Mouse (Mus musculus) left cerebral cortex, adult 2 months (tissue): ENCODE data around the gene Lgals1. TPM values are rescaled to one million over a fixed set of nuclear protein-coding genes. Genes with fewer than 3 reads are reported as not detected.
A peak's percentile ranks its signal among the peaks of the same experiment; 100 is the strongest.

ENCODE experiments used
- DNase-seq, 2 experiments: peaks; one replicate each; pipeline ENCODE4 v3.0.0; 2021 to 2022; ENCODE audit warnings: low spot score in 2 of 2, mixed read lengths in 1 of 2; ENCODE audit errors: extremely low spot score in 1 of 2
- H3K27ac ChIP-seq: fragments of 200-600 bp; 2 replicates; pipeline ENCODE4 v1.8.1; 2022
- H3K4me3 ChIP-seq: fragments of 200-600 bp; 2 replicates; pipeline ENCODE4 v1.8.1; 2022
- CTCF ChIP-seq: fragments of 200-600 bp; IDR thresholded peaks from 2 replicates; pipeline ENCODE4 v1.8.1; 2022; ENCODE audit warnings: antibody characterized with exemption, mild to moderate bottlenecking, moderate library complexity
- intact Hi-C: fragments of 180-260 bp; cut with DNase I; formaldehyde crosslinking; loops from one replicate; pipeline ENCODE4 v1.15.1; 2025
- total RNA-seq, 2 experiments: library from RNA; stranded (reverse); gene quantifications; 2 replicates each; pipeline ENCODE4 v1.2.3; 2021

Gene Lgals1
- total RNA-seq, 2 experiments from 2014 or later: 19.8 to 20.4 TPM

DNA sequence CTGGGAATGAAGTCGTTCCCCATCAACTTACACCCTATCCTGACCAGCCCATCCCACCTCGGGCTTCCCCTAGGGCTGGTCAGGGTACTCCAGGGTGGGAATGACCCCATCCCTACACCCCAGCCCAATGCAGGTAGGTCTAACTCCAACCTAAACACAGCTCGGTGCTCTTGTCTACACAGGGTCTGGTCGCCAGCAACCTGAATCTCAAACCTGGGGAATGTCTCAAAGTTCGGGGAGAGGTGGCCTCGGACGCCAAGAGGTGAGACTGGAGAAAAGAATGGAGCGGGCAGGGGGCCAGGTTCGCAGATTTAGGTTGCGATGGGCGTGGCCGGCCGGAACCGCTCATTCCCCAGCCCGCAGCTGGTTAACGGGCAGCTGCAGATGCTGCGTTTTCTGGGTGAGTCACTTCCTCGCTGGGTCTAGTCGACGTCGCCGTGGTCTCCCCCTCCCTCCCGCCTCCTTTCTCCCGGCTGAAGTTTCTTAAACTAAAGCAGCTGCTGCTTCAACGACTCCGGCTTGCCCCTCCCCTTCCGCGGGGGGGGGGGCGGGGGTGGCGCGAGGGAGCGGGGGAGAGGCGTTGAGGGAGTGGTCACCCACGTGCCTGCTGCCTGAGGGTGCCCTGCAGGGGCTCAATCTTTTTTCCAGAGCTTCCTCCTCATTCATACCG is 1.4 kb downstream of the Lgals1 start:
- Histone ChIP-seq H3K4me3 (peak overlapping the region; percentile 39), H3K27ac (peak overlapping the region; percentile 29; the same call in 1 of the 2 replicates)
- intact Hi-C loops: loop anchor here (2.0 kb wide), 1 partner anchor 13 kb away; no protein-coding TSS in a partner anchor
- DNase-seq: peak in 1 of 2 experiments; percentile 62
- TF ChIP-seq CTCF: no peak

DNA sequence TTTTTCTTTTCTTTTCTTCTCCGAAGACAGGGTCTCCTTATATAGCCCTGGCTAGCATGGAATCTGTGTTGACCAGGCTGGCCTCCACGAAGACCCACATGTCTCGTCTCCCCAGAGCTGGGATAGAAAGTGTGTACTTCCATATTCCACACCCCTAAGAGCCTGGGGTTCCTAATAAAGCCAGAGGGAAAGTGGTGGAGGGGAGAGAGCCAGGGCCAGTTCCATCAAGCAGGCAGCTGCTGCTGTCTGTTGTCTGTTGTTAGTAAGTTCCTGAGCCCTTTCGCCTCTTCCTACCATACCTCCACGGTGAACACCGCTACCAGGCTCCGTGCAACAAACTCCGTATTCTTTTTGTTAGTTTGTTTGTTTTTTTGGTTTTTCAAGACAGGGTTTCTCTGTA is 2.0 kb downstream of the Lgals1 start:
- intact Hi-C loops: loop anchor here (2.0 kb wide), 1 partner anchor 14 kb away; no protein-coding TSS in a partner anchor
- Histone ChIP-seq H3K27ac (peak overlapping the region; percentile 44; the same call in 1 of the 2 replicates), H3K4me3 (no peak overlapping the region)
- TF ChIP-seq CTCF: no peak
- no peak for DNase-seq

DNA sequence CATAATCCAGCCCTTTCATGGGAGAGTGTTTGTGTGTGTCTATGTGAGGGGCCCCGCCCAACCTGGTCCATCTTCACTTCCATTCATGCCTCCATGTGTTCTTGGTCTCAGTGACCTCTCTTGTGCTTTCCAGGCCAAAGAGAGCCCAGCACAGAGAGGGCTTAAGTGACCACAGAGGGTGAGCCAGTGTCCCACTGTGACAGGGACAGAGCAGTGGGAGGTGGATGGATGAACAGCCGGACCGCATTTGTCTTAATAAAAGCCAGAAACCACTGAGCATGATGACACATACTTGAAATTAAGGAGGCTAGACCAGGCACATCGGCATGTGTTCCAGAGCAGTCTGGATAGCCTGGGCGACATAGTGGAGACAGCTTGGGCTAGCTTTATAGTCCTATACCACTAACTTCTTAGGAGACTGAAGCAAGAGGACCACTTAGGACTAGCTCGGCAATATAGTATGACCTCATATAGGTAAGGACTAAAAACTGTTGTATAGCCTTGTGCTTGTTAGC is 3.7 kb downstream of the Lgals1 start:
- intact Hi-C loops: no loop called here
- Histone ChIP-seq H3K4me3 (no peak overlapping the region), H3K27ac (no peak overlapping the region)
- no peak for TF ChIP-seq CTCF
- DNase-seq: no peak

DNA sequence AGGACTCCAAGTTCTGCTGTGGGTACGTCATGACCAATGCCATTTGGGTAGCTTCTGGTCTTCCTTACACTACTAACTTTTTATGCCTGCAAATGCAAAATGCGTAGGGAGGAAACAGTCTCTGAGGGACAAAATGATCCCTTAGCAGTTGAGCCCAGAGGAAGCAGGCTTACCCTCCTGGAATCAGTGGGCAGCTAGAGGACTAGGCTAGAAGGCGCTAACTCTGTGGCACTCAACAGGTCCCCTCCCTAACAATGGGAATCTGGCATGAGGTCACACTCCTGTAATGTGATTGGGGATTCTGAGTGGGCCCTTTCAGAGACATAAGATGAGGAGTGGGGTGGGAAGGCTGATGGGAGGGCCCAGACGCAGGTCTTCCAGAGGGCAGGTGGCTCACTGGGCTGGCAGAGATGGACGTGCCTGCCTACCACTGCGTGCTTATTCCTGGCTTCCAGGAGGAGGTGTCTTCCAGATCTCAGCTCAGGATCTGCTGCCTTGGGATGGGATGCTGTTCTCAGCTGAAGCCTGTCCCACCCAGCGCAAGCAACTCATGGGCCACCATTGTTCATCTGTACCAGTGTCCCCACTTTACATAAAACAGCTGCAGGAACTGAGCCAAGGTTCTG is 4.4 kb downstream of the Lgals1 start:
- Histone ChIP-seq H3K4me3 (no peak overlapping the region), H3K27ac (no peak overlapping the region)
- DNase-seq: no peak
- no peak for TF ChIP-seq CTCF
- intact Hi-C loops: no loop called here

DNA sequence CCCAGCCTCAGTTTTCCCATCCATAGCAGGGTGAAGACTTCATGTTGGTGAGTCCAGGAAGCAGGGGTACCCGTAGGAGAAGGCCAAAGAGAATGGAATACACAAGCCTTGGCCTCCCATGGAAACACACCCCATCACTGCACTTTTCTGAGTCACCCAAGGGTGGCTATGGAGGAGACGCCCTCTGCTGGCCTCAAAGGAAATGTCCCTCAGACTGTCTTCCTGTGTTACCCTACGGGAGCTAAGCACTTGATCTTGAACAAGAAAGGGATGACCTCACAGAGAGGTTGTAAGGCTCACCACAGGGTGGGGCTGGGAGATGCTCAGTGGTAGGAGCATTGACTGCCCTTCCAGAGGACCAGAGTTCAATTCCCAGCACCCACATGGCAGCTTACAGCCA is 5.1 kb downstream of the Lgals1 start:
- intact Hi-C loops: no loop called here
- TF ChIP-seq CTCF: peak; percentile 66
- DNase-seq: no peak
- H3K4me3 ChIP-seq: no peak overlapping the region
- no peak overlapping the region for H3K27ac ChIP-seq

DNA sequence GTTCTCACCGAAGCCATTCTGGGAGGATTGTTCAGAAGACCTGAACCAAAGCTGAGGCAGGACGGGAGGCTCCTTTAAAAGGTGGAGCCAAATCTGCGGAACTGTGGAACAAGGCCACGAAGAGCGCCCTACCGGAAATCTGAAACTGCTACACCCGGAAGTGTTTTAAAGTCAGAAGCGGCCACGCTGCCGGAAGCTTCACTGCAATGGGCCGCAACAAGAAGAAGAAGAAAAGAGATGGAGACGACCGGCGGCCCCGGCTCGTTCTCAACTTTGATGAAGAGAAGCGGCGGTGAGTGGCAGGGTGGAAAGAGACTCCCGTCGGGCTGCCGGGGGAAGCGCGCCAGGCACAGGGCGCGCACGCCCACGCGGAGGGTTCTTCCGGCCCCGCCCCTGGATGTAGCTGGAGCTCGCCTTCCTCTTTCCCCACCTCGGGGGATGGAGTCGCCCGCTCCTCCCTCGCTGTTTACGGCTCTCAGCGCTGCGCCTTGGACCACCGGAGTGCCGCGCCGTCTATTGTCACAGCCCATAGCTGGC is 8.3 kb downstream of the Lgals1 start, which contains the start of gene Nol12:
Nol12 (plus strand) TSS at position 150 of the 537 bp plus-strand sequence.
- Histone ChIP-seq H3K4me3 (peak within 1 kb of the TSS; percentile 87), H3K27ac (peak within 1 kb of the TSS; percentile 92)
- peak; percentile 85 for DNase-seq
- intact Hi-C loops: no loop called here
- peak; percentile 28 for TF ChIP-seq CTCF

DNA sequence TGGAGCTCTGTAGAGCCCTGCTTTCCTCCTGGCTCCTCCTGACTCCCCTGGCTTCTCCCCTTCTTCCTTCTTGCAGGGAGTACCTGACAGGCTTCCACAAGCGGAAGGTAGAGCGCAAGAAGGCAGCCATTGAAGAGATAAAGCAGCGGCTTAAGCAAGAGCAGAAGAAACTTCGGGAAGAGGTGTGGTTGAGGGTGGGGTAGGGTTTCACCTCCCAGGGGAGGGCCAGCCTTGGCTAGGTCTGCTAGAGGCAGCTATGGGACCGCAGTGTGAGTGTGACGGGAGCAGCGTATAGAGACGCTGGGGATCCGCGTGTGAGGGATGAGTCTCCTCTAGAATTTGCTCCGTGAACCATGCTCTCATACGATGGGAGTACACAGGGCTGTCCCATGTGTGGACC is 9.9 kb downstream of the Lgals1 start:
- no peak for TF ChIP-seq CTCF
- no peak for DNase-seq
- Histone ChIP-seq H3K27ac (no peak overlapping the region), H3K4me3 (no peak overlapping the region)
- intact Hi-C loops: no loop called here

DNA sequence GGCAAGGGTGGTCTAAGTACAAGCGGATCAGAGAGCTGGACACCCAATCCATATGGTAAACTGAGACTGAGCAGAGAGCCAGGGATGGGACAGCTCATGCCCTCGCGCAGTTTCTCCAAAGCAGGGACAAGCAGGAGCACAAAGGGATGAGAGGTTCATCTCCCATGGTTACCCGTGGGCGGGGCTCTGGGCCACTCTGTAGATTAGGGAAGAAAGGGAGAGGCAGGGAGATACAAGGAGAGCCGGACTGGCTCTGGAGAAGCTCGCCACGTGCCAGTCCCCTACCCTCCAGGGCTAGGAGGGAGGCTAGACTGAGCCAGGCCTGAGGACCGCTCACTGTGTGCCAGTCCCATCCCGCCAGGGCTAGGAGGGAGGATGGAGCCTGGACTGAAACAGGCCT is 10.8 kb downstream of the Lgals1 start:
- no peak overlapping the region for H3K4me3 ChIP-seq
- TF ChIP-seq CTCF: no peak
- intact Hi-C loops: no loop called here
- H3K27ac ChIP-seq: no peak overlapping the region
- DNase-seq: no peak

DNA sequence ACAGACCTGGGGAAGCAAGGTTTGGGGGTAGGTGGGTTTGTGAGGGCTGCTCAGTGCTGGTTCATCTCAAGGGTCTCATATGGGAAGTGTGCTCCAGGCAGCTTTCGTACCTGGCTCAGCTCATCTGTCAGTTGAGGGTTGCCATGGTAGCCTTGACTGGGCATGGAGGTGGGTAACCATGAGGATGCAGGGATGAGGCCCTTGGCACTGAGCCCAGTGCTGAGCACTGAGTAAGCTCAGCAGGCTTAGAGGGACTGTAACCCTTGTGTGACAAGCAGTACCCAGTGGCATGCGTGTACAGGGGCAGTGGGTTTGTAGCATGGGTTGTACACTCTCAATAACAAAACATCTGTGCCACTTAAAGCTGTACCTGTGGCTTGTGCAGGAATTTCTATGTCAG is 11.4 kb downstream of the Lgals1 start:
- no peak overlapping the region for H3K27ac ChIP-seq
- no peak for TF ChIP-seq CTCF
- no peak overlapping the region for H3K4me3 ChIP-seq
- intact Hi-C loops: no loop called here
- no peak for DNase-seq

DNA sequence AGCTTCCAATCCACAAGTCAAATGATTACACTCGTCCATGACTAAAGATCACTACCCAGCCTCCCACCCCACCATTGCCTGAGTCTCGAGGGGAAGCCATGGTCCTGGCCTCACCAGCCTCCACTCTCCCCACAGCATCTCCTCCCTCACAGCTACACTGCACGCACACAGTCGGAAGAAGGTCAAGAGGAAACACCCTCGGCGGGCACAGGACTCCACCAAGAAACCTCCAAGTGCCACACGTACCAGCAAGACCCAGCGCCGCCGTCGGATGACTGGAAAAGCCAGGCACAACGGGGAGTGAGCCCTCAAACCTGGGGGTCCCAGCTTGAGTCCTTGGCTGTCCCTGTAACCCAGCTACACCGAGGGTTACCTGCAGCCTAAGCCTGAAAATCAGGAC is 13.8 kb downstream of the Lgals1 start:
- no peak for TF ChIP-seq CTCF

DNA sequence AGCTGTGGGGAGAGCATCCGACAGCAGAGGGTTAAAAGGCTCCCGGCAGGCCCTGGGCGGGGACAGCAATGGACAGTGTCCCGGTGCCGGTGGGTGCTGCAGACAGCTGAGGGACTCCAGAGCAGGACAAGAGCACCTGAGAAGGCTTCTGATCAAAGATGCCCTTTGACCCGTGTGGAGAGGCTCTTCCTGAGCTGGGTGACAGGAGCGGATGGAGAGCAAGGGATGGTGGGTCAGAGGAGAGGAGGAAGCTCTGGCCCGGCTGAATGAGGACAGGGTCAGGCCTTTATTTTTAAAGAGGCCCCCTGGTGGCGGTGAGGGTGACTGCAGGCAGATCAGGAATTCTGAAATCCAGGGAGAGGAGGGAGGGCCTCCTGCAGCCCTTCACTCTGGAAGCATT is 16.1 kb downstream of the Lgals1 start:
- Histone ChIP-seq H3K27ac (0 out of 2 replicates have a peak overlapping the region, but pooled peaks have one; percentile 53), H3K4me3 (no peak overlapping the region)
- TF ChIP-seq CTCF: peak; percentile 97
- peak; percentile 78 to 81 for DNase-seq
- intact Hi-C loops: loop anchor here (1.0 kb wide), 1 partner anchor 27 kb away; no protein-coding TSS in a partner anchor

More for the DNA sequence above, 13.8 kb downstream of the Lgals1 start:
- Histone ChIP-seq H3K4me3 (no peak overlapping the region), H3K27ac (no peak overlapping the region)
- no peak for DNase-seq
- intact Hi-C loops: no loop called here

DNA sequence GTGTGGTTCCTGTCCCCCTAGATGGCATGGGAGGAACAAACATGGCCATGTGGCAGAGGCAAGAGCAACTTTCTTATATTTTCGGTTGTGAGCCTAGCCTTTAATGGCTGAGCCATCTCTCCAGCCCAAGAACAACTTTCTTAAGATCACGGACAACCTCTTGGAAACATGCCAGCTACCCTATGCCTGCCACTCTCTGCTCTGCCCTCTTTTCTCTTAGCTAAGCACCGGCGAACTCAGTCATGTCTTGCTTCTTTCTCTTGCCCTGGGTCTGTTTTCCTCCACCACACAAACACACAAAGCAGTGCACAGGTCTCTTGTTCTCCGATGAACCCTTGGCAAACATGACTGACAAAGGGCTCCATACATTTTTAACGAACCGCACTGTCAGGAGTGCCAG is 19.7 kb downstream of the Lgals1 start:
- no peak for DNase-seq
- H3K27ac ChIP-seq: no peak overlapping the region
- intact Hi-C loops: no loop called here
- no peak for TF ChIP-seq CTCF
- H3K4me3 ChIP-seq: no peak overlapping the region
